Mouse (Mus musculus): ENCODE data around the gene Fahd1.

Gene Fahd1

DNA sequence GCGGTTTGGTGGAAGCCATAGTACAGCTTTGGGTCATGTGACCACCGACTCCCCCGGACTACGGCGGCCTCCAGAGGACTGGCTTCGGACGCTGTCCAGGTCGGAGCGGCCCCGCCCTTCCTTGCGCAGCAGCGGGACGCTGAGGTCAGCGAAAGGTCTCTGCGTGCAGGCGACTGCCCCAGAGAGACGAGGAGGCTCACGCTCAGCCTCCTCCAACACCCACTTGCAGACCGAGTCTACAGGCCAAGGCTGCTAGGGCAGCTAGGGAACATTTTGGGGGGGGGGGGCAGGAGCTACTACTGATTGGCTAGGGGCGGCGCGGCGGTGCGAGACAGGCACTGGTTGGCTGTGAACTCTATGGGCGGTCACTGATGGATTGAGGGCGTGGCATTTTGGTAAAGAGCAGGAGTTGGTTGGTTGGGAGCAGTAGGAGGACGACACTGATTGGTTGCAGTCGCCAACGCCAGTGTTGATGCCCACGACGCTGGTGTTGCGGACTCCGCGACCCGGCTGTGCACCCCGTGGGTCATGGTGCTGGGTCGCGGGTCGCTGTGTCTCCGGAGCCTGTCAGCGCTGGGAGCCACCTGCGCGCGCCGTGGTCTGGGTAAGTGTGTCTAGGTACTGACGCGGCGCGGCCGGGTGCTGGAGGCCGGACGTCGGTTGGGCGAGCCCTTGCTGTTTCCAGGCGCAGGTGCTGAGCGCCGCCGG is at the start of gene Fahd1:
Gene Fahd1 (minus strand): TSS at position 300 of the 708 bp plus-strand sequence.
- peak; percentile 96 for DNase-seq (ENCODE audit: low spot score)

DNA sequence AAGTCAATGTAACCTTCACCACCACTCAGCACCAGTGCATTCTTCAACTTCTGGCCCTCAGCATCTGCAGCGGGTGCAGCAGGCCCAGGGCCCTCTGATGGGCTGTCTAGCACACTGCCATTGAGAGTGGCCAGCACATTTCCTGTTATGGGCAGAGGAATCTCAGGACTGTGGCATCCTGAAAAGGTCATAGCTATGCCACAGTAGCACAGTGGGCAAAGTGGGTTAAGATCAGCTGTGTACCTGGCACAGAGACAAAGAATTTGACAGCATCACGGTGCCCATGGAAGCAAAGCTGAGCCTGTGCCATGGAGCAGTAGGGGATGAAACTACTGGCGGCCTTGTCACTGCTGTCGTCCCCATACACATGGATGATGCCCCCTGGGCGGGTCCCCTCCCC is 49.0 kb upstream of the Fahd1 start:
- DNase-seq (ENCODE audit: low spot score), result no peak

DNA sequence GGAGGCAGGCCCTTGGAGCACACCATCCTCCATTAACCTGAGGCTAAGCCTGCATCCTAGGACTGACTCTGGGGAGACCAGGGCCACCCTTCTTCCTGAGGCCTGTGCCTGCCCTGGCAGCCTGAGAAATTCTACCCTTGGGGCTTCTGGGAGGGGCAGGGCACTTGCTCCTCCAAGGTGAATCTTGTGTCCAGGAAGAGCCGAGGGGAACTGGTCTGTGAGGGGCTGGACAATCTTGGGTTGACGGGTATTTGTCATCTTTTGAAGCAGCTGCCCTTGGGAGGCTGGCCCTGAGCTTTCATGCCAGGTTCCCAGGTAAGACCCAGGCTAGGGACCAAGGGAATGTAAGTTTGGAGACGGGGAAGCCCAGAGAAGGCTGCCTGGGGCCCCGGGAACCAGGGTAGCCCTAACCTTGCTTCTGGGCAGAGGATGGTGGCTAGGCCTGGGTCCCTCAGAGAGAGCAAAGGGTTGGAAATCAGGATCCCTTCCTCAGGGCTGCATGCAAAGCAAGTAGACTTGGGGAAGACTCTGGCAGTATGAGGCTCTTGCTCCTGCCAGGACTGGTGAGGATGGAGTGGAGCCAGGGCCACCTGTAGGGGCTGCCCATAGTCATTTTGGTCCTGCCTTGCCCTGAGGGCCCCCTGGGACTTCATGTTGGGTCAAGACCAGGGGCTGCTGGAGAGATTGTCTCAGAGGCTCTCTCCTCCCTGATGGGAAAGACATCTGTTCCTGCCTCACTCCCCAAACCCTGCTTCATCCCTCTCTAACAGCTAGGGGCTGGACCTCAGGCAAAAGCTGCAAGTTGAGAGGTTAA is 48.1 kb upstream of the Fahd1 start:
- DNase-seq (ENCODE audit: low spot score), result no peak

DNA sequence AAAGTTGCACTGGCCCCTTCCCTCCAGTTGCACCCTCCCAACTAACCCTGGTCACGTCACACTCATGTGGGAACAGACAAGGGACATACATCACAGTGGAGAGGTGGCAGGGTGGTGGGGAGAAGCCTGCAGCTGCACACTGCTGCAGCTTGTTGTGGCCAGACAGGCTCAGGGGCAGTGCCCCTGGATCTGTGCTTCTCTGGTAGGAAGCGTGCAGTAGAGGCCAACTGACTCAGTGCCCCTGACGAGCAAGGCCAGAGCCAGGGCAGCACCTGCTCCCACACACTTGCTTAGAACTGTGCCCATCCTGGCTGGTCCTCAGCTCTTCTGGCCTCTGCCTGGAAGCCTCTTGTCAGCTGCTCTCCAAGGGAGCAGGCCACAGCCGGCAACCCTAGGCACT is 47.4 kb upstream of the Fahd1 start:
- no peak for DNase-seq (ENCODE audit: low spot score)

DNA sequence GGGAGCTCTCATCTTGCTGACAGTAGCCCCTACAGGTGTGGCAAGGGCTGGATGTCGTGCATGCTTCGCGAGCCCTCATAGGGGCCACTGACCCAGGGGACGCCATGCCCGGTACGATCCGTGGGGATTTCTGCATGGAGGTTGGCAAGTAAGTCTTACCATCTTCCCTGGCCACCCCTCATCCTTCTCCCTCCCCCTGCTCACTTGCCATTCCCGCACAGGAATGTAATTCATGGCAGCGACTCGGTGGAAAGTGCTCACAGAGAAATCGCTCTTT is 46.8 kb upstream of the Fahd1 start:
- no peak for DNase-seq (ENCODE audit: low spot score)

DNA sequence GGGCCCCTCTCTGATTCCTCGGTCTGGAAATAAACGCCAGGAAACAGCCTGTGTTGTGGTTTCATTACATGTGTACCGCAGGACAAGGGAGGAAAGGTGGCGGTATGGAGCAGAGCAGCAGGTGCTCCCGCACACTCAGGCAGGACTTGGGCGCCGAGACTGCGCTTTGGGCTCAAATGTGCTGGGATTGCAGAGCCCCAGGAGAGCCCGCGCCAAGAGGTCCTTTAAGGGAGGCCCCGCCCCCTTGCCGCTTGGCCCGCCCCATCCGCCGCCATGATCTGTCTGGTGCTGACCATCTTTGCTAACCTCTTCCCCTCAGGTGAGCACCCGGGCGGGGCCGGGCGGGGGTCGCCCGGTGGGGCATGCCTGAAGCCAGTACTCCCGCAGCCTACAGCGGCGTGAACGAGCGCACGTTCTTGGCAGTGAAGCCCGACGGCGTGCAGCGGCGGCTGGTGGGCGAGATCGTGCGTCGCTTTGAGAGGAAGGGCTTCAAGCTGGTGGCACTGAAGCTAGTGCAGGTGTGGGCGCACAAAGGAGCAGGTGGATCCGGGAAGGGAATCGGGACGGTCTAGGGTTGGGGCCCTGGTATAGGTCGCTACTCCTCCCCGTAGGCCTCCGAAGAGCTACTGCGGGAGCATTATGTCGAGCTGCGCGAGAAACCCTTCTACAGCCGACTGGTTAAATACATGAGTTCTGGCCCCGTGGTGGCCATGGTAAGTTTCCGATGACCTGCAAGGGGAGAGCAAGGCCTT is 46.3 kb upstream of the Fahd1 start, which contains the start of gene Nme3:
Gene Nme3 (plus strand): TSS at position 260 of the 752 bp plus-strand sequence.
- no peak for DNase-seq (ENCODE audit: low spot score)

DNA sequence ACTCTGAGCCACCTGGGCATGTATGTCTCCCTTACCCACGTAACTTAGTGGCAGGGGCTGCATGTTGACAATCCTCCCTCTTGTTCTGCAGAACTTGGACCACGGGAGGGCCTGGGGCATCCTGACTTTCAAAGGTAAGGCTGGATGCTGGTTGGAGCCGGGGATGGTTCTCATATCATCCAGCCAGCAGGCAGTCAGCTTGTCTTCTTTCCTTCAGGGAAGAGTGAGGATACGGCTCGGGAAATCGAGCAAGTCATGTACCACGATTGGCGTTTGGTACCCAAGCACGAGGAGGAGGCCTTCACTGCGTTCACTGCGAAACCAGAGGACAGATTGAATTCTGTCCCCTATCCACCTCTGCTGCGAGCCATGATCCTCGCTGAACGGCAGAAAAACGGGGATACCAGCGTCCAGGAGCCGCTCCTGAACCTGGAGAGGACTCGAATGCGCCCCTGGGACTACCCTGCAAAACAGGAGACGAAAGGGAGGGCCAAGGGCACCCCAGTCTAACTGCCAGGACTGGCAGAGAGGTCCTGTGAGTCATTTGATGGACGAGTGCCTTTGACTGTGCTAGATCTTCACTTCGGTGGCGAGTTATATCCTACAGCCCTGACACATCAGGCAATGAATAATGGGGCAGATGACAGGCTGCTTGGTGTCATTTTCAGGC is 45.5 kb upstream of the Fahd1 start:
- no peak for DNase-seq (ENCODE audit: low spot score)

DNA sequence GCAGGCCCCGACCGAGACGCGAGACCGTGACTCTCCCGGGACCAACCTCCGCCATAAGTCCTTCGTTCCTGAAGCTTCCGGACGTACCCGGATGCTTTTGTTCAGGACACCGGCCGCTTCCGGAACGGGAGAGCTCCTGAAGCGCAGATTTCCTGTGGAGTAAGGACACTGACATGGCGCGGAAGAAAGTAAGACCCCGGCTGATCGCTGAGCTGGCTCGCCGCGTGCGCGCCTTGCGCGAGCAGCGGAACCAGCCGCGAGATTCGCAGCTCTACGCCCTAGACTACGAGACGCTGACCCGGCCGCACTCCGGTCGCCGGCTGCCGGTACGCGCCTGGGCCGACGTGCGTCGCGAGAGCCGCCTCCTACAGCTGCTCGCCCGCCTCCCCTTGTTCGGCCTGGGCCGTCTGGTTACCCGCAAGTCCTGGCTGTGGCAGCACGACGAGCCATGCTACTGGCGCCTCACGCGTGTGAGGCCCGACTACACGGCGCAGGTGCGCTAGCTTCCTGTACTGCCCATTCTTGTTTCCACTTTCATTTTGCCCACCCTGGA is 44.9 kb upstream of the Fahd1 start, which contains the start of the genes Eme2 and Mrps34:
Gene Eme2 (minus strand): TSS at position 93 of the 553 bp plus-strand sequence.
Gene Mrps34 (plus strand): TSS at position 122 of the 553 bp plus-strand sequence.
- peak; percentile 71 for DNase-seq (ENCODE audit: low spot score)

DNA sequence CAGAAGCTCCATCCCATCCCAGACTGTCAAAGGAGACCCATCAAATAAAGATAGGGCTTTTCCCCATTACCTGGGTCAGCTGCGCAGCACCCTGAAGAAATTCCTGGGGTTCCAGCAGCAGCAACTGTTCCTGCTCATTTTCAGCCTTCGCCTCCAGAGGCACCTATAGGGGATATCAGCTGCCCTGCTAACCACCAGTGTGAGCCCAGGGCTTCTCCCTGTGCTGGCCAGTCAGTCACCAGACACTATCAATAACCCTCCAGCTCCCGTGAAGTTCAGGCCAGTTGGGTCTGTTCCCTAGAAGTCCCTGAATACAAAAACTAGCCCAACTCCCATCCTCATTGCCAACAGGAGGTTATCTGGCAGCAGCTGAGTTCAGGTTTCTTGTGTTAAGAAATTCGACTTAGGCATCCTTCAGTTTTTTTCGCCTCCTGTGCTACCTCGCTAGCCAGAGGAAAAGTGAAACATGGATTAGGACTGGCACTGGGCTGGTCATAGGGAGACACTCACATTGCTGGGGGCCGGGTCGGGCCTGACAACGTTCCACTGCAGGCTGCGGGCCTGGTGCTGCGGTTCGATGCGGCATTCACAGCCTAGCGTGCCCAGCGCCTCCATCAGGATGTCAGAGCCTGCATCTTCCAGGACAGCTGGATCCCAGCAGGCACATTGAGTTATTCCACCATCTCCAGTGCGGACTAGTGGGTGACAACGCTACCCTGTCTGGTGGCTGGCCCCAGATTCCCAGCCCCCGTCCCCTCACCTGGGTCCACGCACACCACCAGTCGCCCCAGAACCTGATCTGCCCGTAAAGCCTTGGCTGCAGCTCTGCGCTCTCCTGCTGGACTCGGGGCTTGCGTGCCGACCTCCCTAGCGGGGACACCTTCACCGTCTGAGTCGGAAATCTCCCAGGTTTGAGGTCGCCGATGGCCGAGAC is 44.2 kb upstream of the Fahd1 start:
- no peak for DNase-seq (ENCODE audit: low spot score)

DNA sequence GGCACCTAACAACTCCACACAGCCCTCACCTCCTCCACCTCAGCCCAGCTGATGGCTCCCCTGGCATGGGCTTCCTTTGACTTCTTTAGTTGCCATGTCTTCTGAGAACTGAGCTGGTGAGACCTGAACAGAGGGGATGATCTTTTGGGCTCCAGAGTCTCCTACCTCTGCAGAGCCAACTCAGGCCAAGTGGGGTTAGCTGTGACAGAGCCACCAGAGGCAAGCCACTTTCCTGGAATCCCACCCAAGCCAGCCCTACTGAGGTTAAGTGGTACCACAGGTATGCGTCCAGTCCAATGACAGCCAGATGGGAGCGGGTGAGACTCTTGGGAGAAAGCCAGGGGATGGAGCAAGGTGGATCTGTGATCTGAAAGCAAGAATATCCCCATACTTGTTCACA is 43.1 kb upstream of the Fahd1 start:
- DNase-seq (ENCODE audit: low spot score), result no peak

DNA sequence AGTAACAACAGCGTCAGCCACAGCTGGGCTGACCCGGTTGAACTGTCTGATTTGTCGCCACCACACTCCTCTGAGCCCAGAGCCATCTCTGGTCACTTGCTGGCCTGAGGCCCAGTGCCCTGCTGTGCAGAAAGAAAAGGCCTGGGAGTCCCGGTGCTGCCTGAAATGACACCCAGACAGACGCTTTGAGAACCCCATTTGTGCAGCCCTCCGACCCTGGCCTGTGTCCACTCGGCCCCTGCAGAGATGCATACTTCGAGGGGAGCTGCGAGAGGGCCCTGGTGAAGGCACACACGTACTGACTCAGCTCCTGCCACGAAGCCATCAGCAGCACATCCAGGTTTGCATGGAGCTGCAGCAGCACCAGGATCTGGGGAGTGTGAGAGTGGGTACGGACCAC is 42.6 kb upstream of the Fahd1 start:
- DNase-seq (ENCODE audit: low spot score), result no peak

DNA sequence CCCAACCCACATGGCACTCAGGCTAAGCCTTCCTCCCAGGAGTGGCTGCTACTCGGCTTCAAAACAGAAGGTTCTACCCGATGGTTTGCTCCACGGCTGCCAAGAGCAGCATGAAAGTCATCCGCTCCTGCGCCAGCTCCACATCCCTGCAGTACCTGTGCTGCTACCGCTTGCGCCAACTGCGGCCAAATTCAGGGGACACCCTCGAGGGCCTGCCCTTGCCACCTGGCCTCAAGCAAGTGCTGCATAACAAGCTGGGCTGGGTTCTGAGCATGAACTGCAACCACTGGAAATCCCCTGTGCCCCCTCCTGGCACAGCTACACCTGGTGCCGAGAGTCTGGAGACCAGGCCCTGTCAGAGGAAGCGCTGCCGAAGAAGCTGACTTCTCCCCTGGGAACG is 41.2 kb upstream of the Fahd1 start:
- DNase-seq (ENCODE audit: low spot score), result no peak

DNA sequence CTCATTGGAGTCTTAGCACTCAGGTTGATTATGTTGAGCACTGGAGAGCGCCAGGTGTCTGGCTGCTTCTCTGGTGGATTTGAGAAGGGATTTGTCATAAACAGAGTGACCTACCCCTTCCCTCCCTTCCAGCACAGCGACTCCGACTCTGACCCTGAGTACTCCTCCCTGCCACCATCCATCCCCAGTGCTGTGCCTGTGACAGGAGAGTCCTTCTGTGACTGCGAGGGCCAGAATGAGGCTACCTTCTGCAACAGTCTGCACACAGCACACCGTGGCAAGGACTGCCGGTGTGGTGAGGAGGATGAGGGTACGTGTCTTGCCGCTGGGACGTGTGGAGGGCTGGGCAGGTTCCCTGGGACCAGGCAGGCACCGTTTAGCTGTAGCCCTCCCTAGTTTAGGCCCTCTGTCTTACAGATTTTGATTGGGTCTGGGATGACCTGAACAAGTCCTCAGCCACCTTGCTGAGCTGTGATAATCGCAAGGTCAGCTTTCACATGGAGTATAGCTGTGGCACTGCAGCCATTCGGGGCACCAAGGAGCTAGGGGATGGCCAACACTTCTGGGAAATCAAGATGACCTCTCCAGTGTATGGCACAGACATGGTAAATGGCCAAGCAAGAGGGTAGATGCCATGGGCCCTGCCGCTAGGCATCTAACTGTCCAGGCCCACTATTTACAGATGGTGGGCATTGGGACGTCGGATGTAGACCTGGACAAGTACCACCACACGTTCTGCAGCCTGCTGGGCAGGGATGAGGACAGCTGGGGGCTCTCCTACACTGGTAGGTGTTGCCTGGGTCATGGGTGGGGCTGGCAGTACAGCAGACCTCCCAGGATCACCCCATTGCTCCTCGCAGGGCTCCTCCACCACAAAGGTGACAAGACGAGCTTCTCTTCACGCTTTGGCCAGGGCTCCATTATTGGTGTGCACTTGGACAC is 40.3 kb upstream of the Fahd1 start:
- no peak for DNase-seq (ENCODE audit: low spot score)

DNA sequence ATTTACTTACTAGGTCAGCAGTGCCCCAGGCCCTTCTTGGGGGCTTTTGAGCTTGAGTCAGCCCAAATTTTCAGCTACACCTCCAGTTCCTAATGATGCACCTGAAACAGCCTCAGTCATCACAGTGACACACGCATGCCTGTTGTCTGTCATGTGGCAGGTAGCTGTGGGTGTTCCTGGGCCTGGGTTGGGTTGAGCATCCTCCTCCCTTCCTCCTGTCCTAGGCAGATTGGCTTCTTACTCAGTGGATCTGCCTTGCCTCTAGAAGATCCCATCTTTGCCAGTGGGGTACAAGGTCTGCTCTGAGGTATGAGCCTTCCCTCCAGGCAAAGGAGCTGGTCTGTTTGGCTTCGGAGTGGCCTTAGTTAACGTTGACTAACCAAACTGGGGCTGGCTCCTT is 38.7 kb upstream of the Fahd1 start:
- no peak for DNase-seq (ENCODE audit: low spot score)

DNA sequence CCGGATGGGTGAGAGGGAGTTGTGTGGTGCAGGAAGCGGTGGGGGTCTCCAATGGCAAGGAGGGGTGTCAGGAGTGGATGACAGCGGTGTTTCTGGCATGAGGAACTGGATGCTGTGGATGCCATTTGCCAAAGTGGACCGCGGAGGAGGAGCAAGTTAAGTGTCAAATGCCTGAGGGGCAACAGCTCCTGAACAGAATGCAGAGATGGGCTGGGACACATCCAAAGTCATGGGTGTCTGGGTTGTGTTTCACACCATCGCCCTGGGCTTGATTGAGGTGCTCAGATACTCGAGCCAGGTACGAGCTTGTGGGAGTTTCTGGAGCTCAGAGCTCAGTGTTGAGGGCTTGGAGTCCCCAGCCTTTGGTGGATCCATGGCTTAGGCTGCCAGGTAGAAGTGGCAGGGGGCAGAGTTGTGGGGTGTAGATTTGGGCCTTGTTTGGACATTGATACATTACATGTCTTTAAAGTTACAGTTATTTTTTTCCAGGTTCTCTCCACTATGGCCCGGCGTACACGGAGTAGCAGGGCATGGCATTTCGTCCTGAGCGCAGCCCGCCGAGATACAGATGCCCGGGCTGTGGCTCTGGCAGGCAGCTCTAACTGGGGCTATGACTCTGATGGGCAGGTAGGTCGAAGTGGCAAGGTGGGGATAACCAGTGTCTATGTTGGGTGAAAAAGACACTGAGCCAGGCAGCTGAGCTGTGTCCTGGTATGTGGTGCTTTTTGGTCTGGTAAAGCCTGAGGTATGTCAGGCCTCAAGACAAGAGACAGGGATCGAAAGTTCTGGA is 37.3 kb upstream of the Fahd1 start:
- DNase-seq (ENCODE audit: low spot score), result no peak

DNA sequence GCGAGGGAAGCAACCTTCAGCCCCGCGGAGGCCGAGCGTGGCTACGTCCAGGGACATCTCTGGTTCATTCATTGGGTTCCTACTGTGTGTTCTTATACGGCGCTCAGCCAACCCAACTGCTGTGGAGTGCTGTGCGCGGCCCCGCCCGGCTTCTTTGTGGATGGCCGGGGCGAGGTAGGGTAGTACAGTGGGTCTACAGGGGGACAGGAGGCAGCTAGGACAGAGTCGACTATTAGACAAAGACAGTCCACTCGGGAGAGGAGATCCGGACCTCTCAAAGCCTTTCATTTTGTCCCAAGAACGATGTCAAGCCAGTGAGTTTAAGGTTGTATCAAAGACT is 36.7 kb upstream of the Fahd1 start:
- no peak for DNase-seq (ENCODE audit: low spot score)

DNA sequence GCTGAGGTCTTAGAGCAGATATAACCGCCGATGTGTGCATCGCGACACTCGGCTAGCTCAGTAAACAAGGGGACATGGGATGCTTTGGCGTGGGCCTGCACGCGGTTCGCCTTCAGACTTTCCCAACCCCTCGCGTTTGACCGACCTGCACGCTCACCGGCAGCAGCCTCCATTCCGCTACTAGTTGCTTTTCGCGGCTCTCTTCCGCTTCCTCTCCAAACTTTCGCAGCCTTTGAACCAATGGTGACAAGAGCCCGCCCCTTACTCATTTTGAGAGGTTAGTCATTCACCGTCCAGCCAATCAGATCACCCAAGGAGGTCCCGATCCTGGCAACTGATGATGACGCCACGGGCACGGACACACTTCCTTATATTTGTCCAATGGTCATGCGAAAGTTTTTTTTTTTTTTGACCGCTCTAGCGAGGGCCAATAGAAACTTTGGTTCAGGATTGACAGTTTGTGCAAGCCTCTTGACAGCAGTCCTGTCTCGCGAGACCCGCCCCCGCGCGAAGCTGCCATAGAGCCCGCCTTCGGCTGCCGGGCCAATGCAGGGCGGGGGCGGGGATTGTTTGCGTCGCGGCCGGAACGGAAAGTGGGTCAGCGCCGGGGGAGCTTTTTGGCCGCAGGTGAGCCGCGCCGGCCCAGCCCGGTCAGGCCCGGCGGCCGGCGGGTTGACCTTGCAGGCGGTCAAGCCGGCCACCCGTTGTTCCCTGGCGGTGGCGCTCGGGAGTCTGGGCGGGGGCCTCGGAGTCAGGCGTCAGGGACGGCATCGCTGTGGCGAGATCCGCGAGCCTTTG is 36.2 kb upstream of the Fahd1 start, which contains the start of the genes Nubp2 and Spsb3:
Gene Nubp2 (minus strand): TSS at position 216 of the 798 bp plus-strand sequence.
Gene Spsb3 (plus strand): TSS at position 510 of the 798 bp plus-strand sequence.
- DNase-seq (ENCODE audit: low spot score), result peak; percentile 99
